Mouse (Mus musculus) spleen, adult 2 months (tissue): ENCODE data around the gene Plekhm3.

Experiments
- CTCF ChIP-seq: fragments of 200-500 bp; IDR thresholded peaks from 2 replicates; pipeline ENCODE4 v1.5.1; 2011; ENCODE audit warnings: mild to moderate bottlenecking, inconsistent platforms; ENCODE audit not compliant: insufficient read depth, insufficient read length, insufficient replicate concordance; ENCODE audit errors: extremely low read depth
- POLR2A ChIP-seq: fragments of 200-500 bp; IDR thresholded peaks from 2 replicates; pipeline ENCODE4 v1.6.1; 2011; ENCODE audit warnings: low read depth, low read length, inconsistent platforms

DNA sequence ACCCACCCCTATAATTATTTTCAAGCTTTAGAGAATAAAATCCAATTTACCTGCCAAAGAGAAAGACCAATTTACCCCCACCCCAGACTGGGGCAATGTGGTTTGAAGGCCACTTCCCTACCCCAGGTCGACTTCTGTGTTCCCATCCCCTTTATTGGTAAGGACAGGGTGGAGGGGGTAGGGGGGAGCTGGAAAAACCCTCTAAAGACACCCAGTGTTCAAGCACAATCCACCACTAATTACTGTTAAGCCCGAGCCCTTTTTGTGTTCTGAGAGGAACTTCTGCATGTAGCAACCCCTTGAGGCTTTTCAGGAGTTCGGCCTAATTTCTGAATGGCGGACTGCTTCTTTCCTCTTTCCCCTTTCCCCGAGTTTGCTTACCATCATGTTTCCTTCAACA, 177.2 kb downstream of the Plekhm3 start:
- TF ChIP-seq CTCF (no peak), POLR2A (no peak)
